Mouse (Mus musculus): Measurements from ENCODE around the gene Ppif.

- no peak for TF ChIP-seq CTCF (IDR thresholded peaks at IDR 0.05; ENCODE audit: extremely low read depth, insufficient read depth, low read length)
- TF ChIP-seq POLR2A (IDR thresholded peaks at IDR 0.05; ENCODE audit: extremely low read depth, insufficient read depth, low read length): no peak
These were observed 49.0 kb downstream of the Ppif start for GRCm38 (mm10) chr14:25742943-25743342.
